ENCODE assay signal across 14 mouse cellular contexts in genomic region chr15:9131499-9131888, GRCm38 (mm10). TPM values are rescaled to one million over a fixed set of nuclear protein-coding genes. Genes with fewer than 3 reads are reported as not detected.
DNase-seq lines count a peak whose midpoint lies in the region; ATAC-seq lines count a peak whose summit lies in the region.
"Had no signal": no experiment of that assay in that cellular context is flagged by ENCODE, and none has a peak within 500 bp of the region (broad histone marks: within the 10 kb centered on the region; RNA-seq: fewer than 3 reads in every experiment).

No protein-coding gene starts in this region.

- H3K9ac ChIP-seq in embryonic facial prominence, embryonic 12.5 days: no peak overlapping the region
- no peak overlapping the region for H3K9ac ChIP-seq in midbrain, embryonic 15.5 days
- no peak overlapping the region for H3K9ac ChIP-seq in midbrain, embryonic 14.5 days (replicated peaks; ENCODE audit: low read length)
- H3K9ac ChIP-seq in limb, embryonic 13.5 days: no peak overlapping the region
- no peak overlapping the region for H3K9ac ChIP-seq in stomach, embryonic 14.5 days (replicated peaks; ENCODE audit: low read depth, low read length)
- H3K9ac ChIP-seq: lung, embryonic 14.5 days had no signal

- no peak overlapping the region for H3K4me3 ChIP-seq in embryonic facial prominence, embryonic 12.5 days
- H3K4me3 ChIP-seq in embryonic facial prominence, embryonic 10.5 days: no peak overlapping the region
- H3K4me3 ChIP-seq in midbrain, embryonic 15.5 days: no peak overlapping the region
- H3K4me3 ChIP-seq in midbrain, embryonic 14.5 days (replicated peaks; ENCODE audit: low read depth, low read length): no peak overlapping the region
- no peak overlapping the region for H3K4me3 ChIP-seq in limb, embryonic 13.5 days
- no peak overlapping the region for H3K4me3 ChIP-seq in stomach, embryonic 14.5 days (ENCODE audit: low read depth, low read length)
- H3K4me3 ChIP-seq: myocyte had no signal

- ATAC-seq in embryonic facial prominence, embryonic 12.5 days (ENCODE audit: insufficient number of reproducible peaks, insufficient read depth, low FRiP score, low TSS enrichment): no peak
- peak; percentile 15; the same call in 1 of the 2 replicates for ATAC-seq in midbrain, embryonic 15.5 days (replicated peaks)
- ATAC-seq in midbrain, embryonic 14.5 days (ENCODE audit: low FRiP score, low TSS enrichment): no peak
- ATAC-seq in limb, embryonic 13.5 days (ENCODE audit: low FRiP score, low read depth): no peak
- ATAC-seq in stomach, embryonic 14.5 days (ENCODE audit: insufficient number of reproducible peaks, insufficient read depth, low FRiP score, low read depth): no peak
- ATAC-seq: inflammation-experienced regulatory T-cells, adult 6 months had no signal

- 82% methylated on average over 4 of the region's 4 CpGs for WGBS in embryonic facial prominence, embryonic 12.5 days
- WGBS in embryonic facial prominence, embryonic 10.5 days: 86% methylated on average over 4 of the region's 4 CpGs
- WGBS in midbrain, embryonic 15.5 days: 81% methylated on average over 4 of the region's 4 CpGs
- 86% methylated on average over 4 of the region's 4 CpGs for WGBS in midbrain, embryonic 14.5 days
- WGBS in limb, embryonic 13.5 days: 70% methylated on average over 4 of the region's 4 CpGs
- 79% methylated on average over 4 of the region's 4 CpGs for WGBS in stomach, embryonic 14.5 days

- no peaks in the 10 kb centered on the region for H3K27me3 ChIP-seq in embryonic facial prominence, embryonic 12.5 days
- no peaks in the 10 kb centered on the region for H3K27me3 ChIP-seq in embryonic facial prominence, embryonic 10.5 days (replicated peaks; ENCODE audit: low read depth, poor library complexity, severe bottlenecking)
- no peaks in the 10 kb centered on the region for H3K27me3 ChIP-seq in midbrain, embryonic 15.5 days (replicated peaks)
- no peaks in the 10 kb centered on the region for H3K27me3 ChIP-seq in midbrain, embryonic 14.5 days (ENCODE audit: control insufficient read depth, insufficient read depth, low read length)
- no peaks in the 10 kb centered on the region for H3K27me3 ChIP-seq in limb, embryonic 13.5 days
- H3K27me3 ChIP-seq in stomach, embryonic 14.5 days (ENCODE audit: control insufficient read depth, insufficient read depth, low read length): no peaks in the 10 kb centered on the region

- H3K27ac ChIP-seq in embryonic facial prominence, embryonic 12.5 days: peak overlapping the region; percentile 65
- H3K27ac ChIP-seq in embryonic facial prominence, embryonic 10.5 days (replicated peaks): no peak overlapping the region
- no peak overlapping the region; the same call in 1 of the 2 replicates for H3K27ac ChIP-seq in midbrain, embryonic 15.5 days
- H3K27ac ChIP-seq in midbrain, embryonic 14.5 days (replicated peaks; ENCODE audit: low read depth, low read length): no peak overlapping the region
- H3K27ac ChIP-seq in limb, embryonic 13.5 days: peak overlapping the region; percentile 63; the same call in 1 of the 2 replicates
- peak overlapping the region; percentile 61 for H3K27ac ChIP-seq in stomach, embryonic 14.5 days (ENCODE audit: low read length)

- no peak overlapping the region for H3K4me2 ChIP-seq in embryonic facial prominence, embryonic 12.5 days (replicated peaks)
- no peak overlapping the region for H3K4me2 ChIP-seq in midbrain, embryonic 15.5 days
- H3K4me2 ChIP-seq in midbrain, embryonic 14.5 days (ENCODE audit: low read length): no peak overlapping the region
- 0 out of 2 replicates have a peak overlapping the region, but pooled peaks have one; percentile 19 for H3K4me2 ChIP-seq in limb, embryonic 13.5 days (replicated peaks)
- no peak overlapping the region for H3K4me2 ChIP-seq in stomach, embryonic 14.5 days (replicated peaks; ENCODE audit: low read depth, low read length)
- H3K4me2 ChIP-seq: lung, embryonic 14.5 days had no signal

- peaks cover 18% of the 10 kb centered on the region; the same call in 1 of the 2 replicates for H3K4me1 ChIP-seq in embryonic facial prominence, embryonic 12.5 days
- peaks cover 8% of the 10 kb centered on the region; the same call in 1 of the 2 replicates for H3K4me1 ChIP-seq in embryonic facial prominence, embryonic 10.5 days
- H3K4me1 ChIP-seq in midbrain, embryonic 15.5 days: peaks cover 6% of the 10 kb centered on the region; the same call in 1 of the 2 replicates
- no peaks in the 10 kb centered on the region for H3K4me1 ChIP-seq in midbrain, embryonic 14.5 days (ENCODE audit: control insufficient read depth, insufficient read depth, low read length)
- peaks cover 13% of the 10 kb centered on the region for H3K4me1 ChIP-seq in limb, embryonic 13.5 days
- peaks cover 12% of the 10 kb centered on the region; the same call in 1 of the 2 replicates for H3K4me1 ChIP-seq in stomach, embryonic 14.5 days (ENCODE audit: control insufficient read depth, insufficient read depth, low read length)

- H3K9me3 ChIP-seq in embryonic facial prominence, embryonic 12.5 days: no peaks in the 10 kb centered on the region
- H3K9me3 ChIP-seq in embryonic facial prominence, embryonic 10.5 days: no peaks in the 10 kb centered on the region
- H3K9me3 ChIP-seq in midbrain, embryonic 15.5 days: no peaks in the 10 kb centered on the region
- no peaks in the 10 kb centered on the region for H3K9me3 ChIP-seq in midbrain, embryonic 14.5 days (ENCODE audit: control insufficient read depth, low read length)
- no peaks in the 10 kb centered on the region; the same call in 1 of the 2 replicates for H3K9me3 ChIP-seq in limb, embryonic 13.5 days
- no peaks in the 10 kb centered on the region for H3K9me3 ChIP-seq in stomach, embryonic 14.5 days (ENCODE audit: control insufficient read depth, low read depth, low read length)

- no peak for DNase-seq in embryonic facial prominence, embryonic 10.5 days (ENCODE audit: low spot score)
- DNase-seq in midbrain, embryonic 14.5 days: no peak
- DNase-seq in spleen, adult 12 weeks (ENCODE audit: low spot score): no peak
- no peak for DNase-seq in gastrocnemius, postnatal 25 days
- DNase-seq: adrenal gland, adult 8-10 months; cerebellum, adult 2 months; layer of hippocampus, adult 9-11 months; lung, embryonic 14.5 days had no signal

- peaks cover 70% of the 10 kb centered on the region for H3K36me3 ChIP-seq in embryonic facial prominence, embryonic 12.5 days
- H3K36me3 ChIP-seq in embryonic facial prominence, embryonic 10.5 days (replicated peaks): peaks cover 97% of the 10 kb centered on the region
- H3K36me3 ChIP-seq in midbrain, embryonic 15.5 days (replicated peaks): no peaks in the 10 kb centered on the region
- H3K36me3 ChIP-seq in midbrain, embryonic 14.5 days (ENCODE audit: control insufficient read depth, insufficient read depth, low read length): peaks cover 37% of the 10 kb centered on the region; the same call in 1 of the 2 replicates
- peaks cover 78% of the 10 kb centered on the region for H3K36me3 ChIP-seq in limb, embryonic 13.5 days
- H3K36me3 ChIP-seq in stomach, embryonic 14.5 days (ENCODE audit: control insufficient read depth, insufficient read depth, low read length): peaks cover 37% of the 10 kb centered on the region

RNA-seq across cellular contexts. Expression of gene Lmbrd2, which starts 8.9 kb away (rescaled TPM):
- polyA plus RNA-seq in embryonic facial prominence, embryonic 12.5 days (2016; fragmentation: Nextera tagmentation; extraction: Ambion mirVana): 2.5 and 4.0 TPM in 2 replicates
- polyA plus RNA-seq in embryonic facial prominence, embryonic 10.5 days (2016; fragmentation: Nextera tagmentation; extraction: Ambion mirVana): 1.9 and 2.6 TPM in 2 replicates
- polyA plus RNA-seq in midbrain, embryonic 15.5 days (2015; fragmentation: Nextera tagmentation; extraction: Ambion mirVana): 3.3 and 4.3 TPM in 2 replicates
- polyA plus RNA-seq in midbrain, embryonic 14.5 days (2014; fragmentation: Nextera tagmentation; extraction: Ambion mirVana): 9.0 and 15.2 TPM in 2 replicates
- polyA plus RNA-seq in limb, embryonic 13.5 days (2015; fragmentation: Nextera tagmentation; extraction: Ambion mirVana): 2.5 and 2.8 TPM in 2 replicates
- polyA plus RNA-seq in stomach, embryonic 14.5 days (2014; fragmentation: Nextera tagmentation; extraction: Ambion mirVana): 7.0 and 7.9 TPM in 2 replicates
- 10 to 100 TPM; 11.9 to 13.5 TPM for total RNA-seq in gastrocnemius, postnatal 25 days (2021)

RNA-seq across cellular contexts. Expression of gene Skp2, which starts 23.7 kb away (rescaled TPM):
- 124 and 128 TPM in 2 replicates for polyA plus RNA-seq in embryonic facial prominence, embryonic 12.5 days (2016; fragmentation: Nextera tagmentation; extraction: Ambion mirVana)
- 128 and 129 TPM in 2 replicates for polyA plus RNA-seq in embryonic facial prominence, embryonic 10.5 days (2016; fragmentation: Nextera tagmentation; extraction: Ambion mirVana)
- polyA plus RNA-seq in midbrain, embryonic 15.5 days (2015; fragmentation: Nextera tagmentation; extraction: Ambion mirVana): 19.7 and 21.5 TPM in 2 replicates
- polyA plus RNA-seq in midbrain, embryonic 14.5 days (2014; fragmentation: Nextera tagmentation; extraction: Ambion mirVana): 17.7 and 26.8 TPM in 2 replicates
- 99.9 and 107 TPM in 2 replicates for polyA plus RNA-seq in limb, embryonic 13.5 days (2015; fragmentation: Nextera tagmentation; extraction: Ambion mirVana)
- polyA plus RNA-seq in stomach, embryonic 14.5 days (2014; fragmentation: Nextera tagmentation; extraction: Ambion mirVana): 70.8 and 73.4 TPM in 2 replicates
- total RNA-seq in gastrocnemius, postnatal 25 days (2021): 1 to 10 TPM in 1 of 2 experiments, under 1 TPM in 1; 0.84 to 1.4 TPM

Comparison
In these comparisons a context has a peak if more than half of its experiments do, and no peak if none do; other contexts are left out.
1. H3K27ac ChIP-seq: peak in embryonic facial prominence, embryonic 12.5 days (single experiment), limb, embryonic 13.5 days (single experiment) and stomach, embryonic 14.5 days (single experiment); none in embryonic facial prominence, embryonic 10.5 days (single experiment), midbrain, embryonic 15.5 days (single experiment) and midbrain, embryonic 14.5 days (single experiment).